Mouse (Mus musculus): Measurements from ENCODE around the gene Alcam. TPM values are rescaled to one million over a fixed set of nuclear protein-coding genes. Genes with fewer than 3 reads are reported as not detected.

Alcam gene
- polyA plus RNA-seq, 1 experiment from 2014 or later: 26.7 TPM

- ATAC-seq (ENCODE audit: insufficient number of reproducible peaks, low FRiP score, low TSS enrichment, low read depth): no peak
- Histone ChIP-seq H3K9ac (no peak overlapping the region), H3K27ac (no peak overlapping the region), H3K4me3 (no peak overlapping the region), H3K27me3 (no peaks in the 10 kb centered on the region), H3K4me1 (no peaks in the 10 kb centered on the region), H3K9me3 (no peaks in the 10 kb centered on the region), H3K4me2 (no peak overlapping the region), H3K36me3 (no peaks in the 10 kb centered on the region)
- 79% methylated on average over 4 of the region's 4 CpGs for WGBS
These were observed 231.0 kb downstream of the Alcam start for GRCm38 (mm10) chr16:52222896-52223295.

- no peak overlapping the region for H3K4me2 ChIP-seq
- no peaks in the 10 kb centered on the region for H3K36me3 ChIP-seq
- H3K4me3 ChIP-seq: no peak overlapping the region
- H3K27ac ChIP-seq: no peak overlapping the region
- 17% methylated on average over 2 of the region's 2 CpGs for WGBS
- ATAC-seq (ENCODE audit: insufficient number of reproducible peaks, low FRiP score, low TSS enrichment, low read depth): no peak
- no peak overlapping the region for H3K9ac ChIP-seq
- H3K9me3 ChIP-seq: no peaks in the 10 kb centered on the region
- no peaks in the 10 kb centered on the region for H3K4me1 ChIP-seq
- H3K27me3 ChIP-seq: no peaks in the 10 kb centered on the region
These were observed 234.8 kb downstream of the Alcam start for GRCm38 (mm10) chr16:52219069-52219468.

- Histone ChIP-seq H3K36me3 (no peaks in the 10 kb centered on the region), H3K9me3 (no peaks in the 10 kb centered on the region), H3K27me3 (no peaks in the 10 kb centered on the region), H3K27ac (no peak overlapping the region), H3K9ac (no peak overlapping the region), H3K4me3 (no peak overlapping the region), H3K4me2 (no peak overlapping the region), H3K4me1 (no peaks in the 10 kb centered on the region)
- 62% methylated on average over 8 of the region's 8 CpGs for WGBS
- ATAC-seq (ENCODE audit: insufficient number of reproducible peaks, low FRiP score, low TSS enrichment, low read depth): no peak
These were observed 242.8 kb downstream of the Alcam start for GRCm38 (mm10) chr16:52210844-52211606.

- H3K9ac ChIP-seq: no peak overlapping the region
- H3K36me3 ChIP-seq: peaks cover 23% of the 10 kb centered on the region
- H3K27ac ChIP-seq: no peak overlapping the region
- H3K4me2 ChIP-seq: no peak overlapping the region
- H3K9me3 ChIP-seq: no peaks in the 10 kb centered on the region
- H3K27me3 ChIP-seq: no peaks in the 10 kb centered on the region
- H3K4me1 ChIP-seq: no peaks in the 10 kb centered on the region
- no peak overlapping the region for H3K4me3 ChIP-seq
- WGBS: 90% methylated on average over 7 of the region's 7 CpGs
- ATAC-seq (ENCODE audit: insufficient number of reproducible peaks, low FRiP score, low TSS enrichment, low read depth): no peak
These were observed 253.8 kb downstream of the Alcam start for GRCm38 (mm10) chr16:52200107-52200506.
